Comparison of ENCODE assay signal across 8 mouse cellular contexts in the genomic region with DNA sequence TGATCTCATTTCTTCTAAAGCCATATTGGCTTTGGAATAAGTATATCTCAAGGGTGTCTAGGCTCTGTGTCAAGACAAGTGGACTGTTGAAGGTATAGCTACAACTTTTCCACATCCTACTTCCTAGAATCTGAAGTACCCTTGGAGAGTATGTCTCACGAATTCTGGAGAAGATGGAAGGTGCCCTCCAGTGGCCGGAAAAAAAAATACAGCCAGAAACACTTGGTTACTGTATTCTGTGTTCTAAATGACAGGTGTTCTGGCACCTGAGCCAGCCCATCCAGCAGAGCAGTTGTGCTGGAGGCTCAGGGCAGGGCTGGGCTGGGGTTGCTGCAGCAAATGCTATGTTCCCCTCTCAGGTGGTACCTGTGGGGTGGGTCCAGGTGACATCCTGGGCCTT. TPM values are rescaled to one million over a fixed set of nuclear protein-coding genes. Genes with fewer than 3 reads are reported as not detected.
DNase-seq lines count a peak whose midpoint lies in the region; ATAC-seq and TF ChIP-seq lines count a peak whose summit lies in the region.

No protein-coding gene starts in this region.

- no peaks in the 10 kb centered on the region for H3K4me1 ChIP-seq in liver, adult 2 months (ENCODE audit: control insufficient read depth, insufficient read depth, low read length)
- no peaks in the 10 kb centered on the region for H3K4me1 ChIP-seq in liver, embryonic 11.5 days (replicated peaks; ENCODE audit: control insufficient read depth, insufficient read depth, low read length)
- no peaks in the 10 kb centered on the region for H3K4me1 ChIP-seq in embryonic facial prominence, embryonic 11.5 days (ENCODE audit: control insufficient read depth, insufficient read depth, low read length)

- no peak overlapping the region for H3K9ac ChIP-seq in liver, adult 2 months (ENCODE audit: low read depth, low read length)
- no peak overlapping the region for H3K9ac ChIP-seq in liver, embryonic 11.5 days (ENCODE audit: low read depth, low read length)
- H3K9ac ChIP-seq in embryonic facial prominence, embryonic 11.5 days (replicated peaks; ENCODE audit: low read length) = no peak overlapping the region

- no peak for TF ChIP-seq POLR2A in liver, adult 2 months (IDR thresholded peaks at IDR 0.05; ENCODE audit: extremely low read depth, insufficient read depth, low read length)

- DNase-seq in liver, adult 2 months (ENCODE audit: extremely low read depth, low read depth, low spot score) = peak; percentile 33
- no peak for DNase-seq in liver, embryonic 11.5 days (ENCODE audit: low spot score)
- peak; percentile 67 for DNase-seq in adrenal gland, postnatal 14 days
- peak; percentile 77 for DNase-seq in embryonic facial prominence, embryonic 11.5 days (ENCODE audit: low spot score)
- DNase-seq in hindlimb bud, embryonic 11.5 days (ENCODE audit: extremely low spot score, low read depth, low spot score) = peak; percentile 35
- peak; percentile 58 to 71 for DNase-seq in left cerebral cortex, postnatal 36 days (ENCODE audit: low spot score in 2 of 2)
- peak; percentile 54 for DNase-seq in neural tube, embryonic 10.5 days (ENCODE audit: extremely low spot score, low spot score)
- peak; percentile 65 for DNase-seq in thymus, postnatal 14 days

- no peaks in the 10 kb centered on the region for H3K9me3 ChIP-seq in liver, embryonic 11.5 days (ENCODE audit: control insufficient read depth, low read length)
- H3K9me3 ChIP-seq in embryonic facial prominence, embryonic 11.5 days (replicated peaks; ENCODE audit: control insufficient read depth, low read length) = no peaks in the 10 kb centered on the region

- no peak overlapping the region for H3K4me3 ChIP-seq in liver, adult 2 months (ENCODE audit: insufficient read depth, low read depth, low read length)
- H3K4me3 ChIP-seq in liver, embryonic 11.5 days (ENCODE audit: low read depth, low read length) = no peak overlapping the region
- no peak overlapping the region for H3K4me3 ChIP-seq in embryonic facial prominence, embryonic 11.5 days (ENCODE audit: low read depth, low read length)

- H3K27me3 ChIP-seq in liver, adult 2 months (ENCODE audit: control insufficient read depth, insufficient read depth, low read length) = no peaks in the 10 kb centered on the region
- no peaks in the 10 kb centered on the region for H3K27me3 ChIP-seq in liver, embryonic 11.5 days (replicated peaks; ENCODE audit: control insufficient read depth, insufficient read depth, low read length)
- H3K27me3 ChIP-seq in embryonic facial prominence, embryonic 11.5 days (ENCODE audit: control insufficient read depth, insufficient read depth, low read length) = no peaks in the 10 kb centered on the region

- H3K4me2 ChIP-seq in liver, embryonic 11.5 days = no peak overlapping the region
- H3K4me2 ChIP-seq in embryonic facial prominence, embryonic 11.5 days (ENCODE audit: low read depth, low read length) = no peak overlapping the region

- H3K36me3 ChIP-seq in liver, adult 2 months (ENCODE audit: control insufficient read depth, insufficient read depth, low read length) = no peaks in the 10 kb centered on the region
- H3K36me3 ChIP-seq in liver, embryonic 11.5 days (ENCODE audit: control insufficient read depth, insufficient read depth, low read length) = peaks cover 3% of the 10 kb centered on the region; the same call in 1 of the 2 replicates
- H3K36me3 ChIP-seq in embryonic facial prominence, embryonic 11.5 days (replicated peaks; ENCODE audit: control insufficient read depth, insufficient read depth, low read depth, low read length) = no peaks in the 10 kb centered on the region

- 7% methylated on average over 2 of the region's 2 CpGs for WGBS in liver, adult 2 months
- 12% methylated on average over 2 of the region's 2 CpGs for WGBS in liver, embryonic 11.5 days
- 0% methylated on average over 2 of the region's 2 CpGs for WGBS in embryonic facial prominence, embryonic 11.5 days

- TF ChIP-seq CTCF in liver, adult 2 months (IDR thresholded peaks at IDR 0.05; ENCODE audit: low read depth, low read length) = no peak; the same call in 1 of the 2 replicates

- no peak overlapping the region for H3K27ac ChIP-seq in liver, adult 2 months (replicated peaks; ENCODE audit: insufficient read depth, low read depth, low read length)
- no peak overlapping the region for H3K27ac ChIP-seq in liver, embryonic 11.5 days (ENCODE audit: low read depth, low read length)
- H3K27ac ChIP-seq in embryonic facial prominence, embryonic 11.5 days (replicated peaks; ENCODE audit: low read depth, low read length) = no peak overlapping the region

- H3K79me2 ChIP-seq in liver, adult 2 months (ENCODE audit: control insufficient read depth, insufficient read depth, low read length) = no peaks in the 10 kb centered on the region

- ATAC-seq in liver, embryonic 11.5 days (replicated peaks; ENCODE audit: low FRiP score) = no peak
- 0 out of 2 replicates have a peak, but pooled peaks have one; percentile 29 for ATAC-seq in embryonic facial prominence, embryonic 11.5 days (replicated peaks; ENCODE audit: insufficient number of reproducible peaks, low FRiP score, low TSS enrichment, low read depth)

- intact Hi-C loops in left cerebral cortex, postnatal 36 days (cut with DNase I) = no loop called here

RNA-seq across cellular contexts. Expression of a gene that starts 21.3 kb away (rescaled TPM):
- total RNA-seq in liver, adult 2 months (2014; rRNA removed) = 2.4 and 4.6 TPM in 2 replicates
- polyA plus RNA-seq in liver, adult 2 months (2012; rRNA removed) = 8.7 and 12.3 TPM in 2 replicates
- 7.3 and 8.3 TPM in 2 replicates for polyA plus RNA-seq in liver, embryonic 11.5 days (2014; fragmentation: Nextera tagmentation; extraction: Ambion mirVana)
- 34.9 and 37.7 TPM in 2 replicates for total RNA-seq in adrenal gland, postnatal 14 days (2021)
- polyA plus RNA-seq in embryonic facial prominence, embryonic 11.5 days (2014; fragmentation: Nextera tagmentation; extraction: Ambion mirVana) = 18.9 and 19.8 TPM in 2 replicates
- total RNA-seq in left cerebral cortex, postnatal 36 days (2021) = 100 to 1,000 TPM; 255 to 284 TPM

RNA-seq across cellular contexts. Expression of a gene that starts 32.8 kb away (rescaled TPM):
- 82.1 and 98.7 TPM in 2 replicates for total RNA-seq in liver, adult 2 months (2014; rRNA removed)
- 165 and 169 TPM in 2 replicates for polyA plus RNA-seq in liver, adult 2 months (2012; rRNA removed)
- polyA plus RNA-seq in liver, embryonic 11.5 days (2014; fragmentation: Nextera tagmentation; extraction: Ambion mirVana) = 180 and 185 TPM in 2 replicates
- 166 and 167 TPM in 2 replicates for total RNA-seq in adrenal gland, postnatal 14 days (2021)
- 214 and 235 TPM in 2 replicates for polyA plus RNA-seq in embryonic facial prominence, embryonic 11.5 days (2014; fragmentation: Nextera tagmentation; extraction: Ambion mirVana)
- 100 to 1,000 TPM; 141 to 170 TPM for total RNA-seq in left cerebral cortex, postnatal 36 days (2021)

RNA-seq across cellular contexts. Expression of a gene that starts 41.3 kb away (rescaled TPM):
- total RNA-seq in liver, adult 2 months (2014; rRNA removed) = not detected in 2 replicates
- polyA plus RNA-seq in liver, adult 2 months (2012; rRNA removed) = 0.12 and 0.19 TPM in 2 replicates
- 8.4 and 9.5 TPM in 2 replicates for polyA plus RNA-seq in liver, embryonic 11.5 days (2014; fragmentation: Nextera tagmentation; extraction: Ambion mirVana)
- total RNA-seq in adrenal gland, postnatal 14 days (2021) = 3.1 and 3.9 TPM in 2 replicates
- polyA plus RNA-seq in embryonic facial prominence, embryonic 11.5 days (2014; fragmentation: Nextera tagmentation; extraction: Ambion mirVana) = 48.9 and 54.0 TPM in 2 replicates
- total RNA-seq in left cerebral cortex, postnatal 36 days (2021) = 100 to 1,000 TPM; 260 to 267 TPM

RNA-seq across cellular contexts. Expression of a gene that starts 51.3 kb away (rescaled TPM):
- total RNA-seq in liver, adult 2 months (2014; rRNA removed) = 79.3 and 85.7 TPM in 2 replicates
- 188 and 215 TPM in 2 replicates for polyA plus RNA-seq in liver, adult 2 months (2012; rRNA removed)
- polyA plus RNA-seq in liver, embryonic 11.5 days (2014; fragmentation: Nextera tagmentation; extraction: Ambion mirVana) = 77.8 and 83.4 TPM in 2 replicates
- 80.4 and 84.7 TPM in 2 replicates for total RNA-seq in adrenal gland, postnatal 14 days (2021)
- polyA plus RNA-seq in embryonic facial prominence, embryonic 11.5 days (2014; fragmentation: Nextera tagmentation; extraction: Ambion mirVana) = 62.8 and 75.8 TPM in 2 replicates
- total RNA-seq in left cerebral cortex, postnatal 36 days (2021) = 10 to 100 TPM; 24.8 to 26.1 TPM

RNA-seq across cellular contexts. Expression of a gene that starts 54.3 kb away (rescaled TPM):
- total RNA-seq in liver, adult 2 months (2014; rRNA removed) = under 0.01 TPM in 2 replicates
- polyA plus RNA-seq in liver, adult 2 months (2012; rRNA removed) = 0.24 and 0.26 TPM in 2 replicates
- polyA plus RNA-seq in liver, embryonic 11.5 days (2014; fragmentation: Nextera tagmentation; extraction: Ambion mirVana) = 2.6 TPM in 2 replicates
- total RNA-seq in adrenal gland, postnatal 14 days (2021) = 2.0 and 2.5 TPM in 2 replicates
- polyA plus RNA-seq in embryonic facial prominence, embryonic 11.5 days (2014; fragmentation: Nextera tagmentation; extraction: Ambion mirVana) = 1.8 and 2.1 TPM in 2 replicates
- total RNA-seq in left cerebral cortex, postnatal 36 days (2021) = 100 to 1,000 TPM; 152 to 188 TPM

Comparison
In these comparisons a context has a peak if more than half of its experiments do, and no peak if none do; other contexts are left out.
1. RNA of a gene that starts 41.3 kb away (total RNA-seq): 260 to 267 TPM in left cerebral cortex, postnatal 36 days; 3.1 to 3.9 TPM in adrenal gland, postnatal 14 days and not detected in liver, adult 2 months; every median in the first group is over 10 times any median in the second.